Mouse (Mus musculus): Measurements from ENCODE around the gene Mrfap1. TPM values are rescaled to one million over a fixed set of nuclear protein-coding genes. Genes with fewer than 3 reads are reported as not detected.
"Not testable (repeated sequence)": the region's sequence is repeated elsewhere in the genome, so short reads cannot be mapped to it uniquely, and the experiment has no call there.

Gene Mrfap1
- polyA plus RNA-seq (2015; fragmentation: Nextera tagmentation; extraction: Ambion mirVana): 271 and 296 TPM in 2 replicates

DNA sequence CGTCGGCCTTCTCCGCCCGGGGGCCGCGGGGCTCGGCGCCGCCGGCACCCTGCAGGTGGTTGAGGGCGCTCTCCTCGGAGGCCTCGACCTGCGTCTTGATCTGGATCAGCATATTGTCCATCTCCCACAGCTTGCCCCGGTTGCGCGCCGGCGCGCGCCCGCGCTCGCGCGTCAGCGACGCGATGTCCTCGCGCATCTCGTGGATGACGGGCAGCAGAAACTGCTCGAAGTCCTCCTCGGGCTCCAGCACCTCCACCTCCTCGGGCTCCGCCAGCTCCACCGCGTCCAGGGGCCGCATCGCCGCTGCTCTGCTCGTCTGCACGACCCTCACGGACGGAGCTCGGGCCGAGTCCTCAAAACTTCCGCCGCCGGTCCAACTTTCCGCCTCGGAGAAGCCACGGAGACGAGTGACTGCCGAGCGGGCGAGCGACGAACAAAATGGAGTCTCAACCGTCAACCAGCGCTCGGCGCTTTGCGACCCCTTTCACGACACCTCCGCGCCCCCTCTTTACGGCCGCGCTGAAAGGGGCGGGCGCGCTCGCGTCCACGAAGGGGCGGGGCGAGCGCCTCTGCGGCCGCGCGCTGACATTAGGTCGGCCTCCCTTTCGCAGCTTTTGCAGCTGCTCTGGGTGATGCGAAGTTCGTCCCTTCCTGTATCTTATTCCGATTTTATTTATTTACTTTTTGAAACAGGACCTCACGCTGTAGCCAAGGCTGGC, at the start of gene Mrfap1:
Gene Mrfap1, minus strand, starts transcription at position 477 of the 719 bp plus-strand sequence.
- ATAC-seq: peak; percentile 85
- H3K36me3 ChIP-seq (ENCODE audit: control insufficient read depth, insufficient read depth, low read length); H3K4me1 ChIP-seq (ENCODE audit: control insufficient read depth, insufficient read depth, low read depth, low read length); H3K27me3 ChIP-seq (replicated peaks; ENCODE audit: control insufficient read depth, insufficient read depth, low read length); H3K9me3 ChIP-seq (ENCODE audit: control insufficient read depth, low read length): not testable (repeated sequence)
- H3K27ac ChIP-seq (ENCODE audit: low read depth, low read length): peak within 1 kb of the TSS; percentile 91
- H3K4me3 ChIP-seq (ENCODE audit: low read length): peak within 1 kb of the TSS; percentile 75
- peak within 1 kb of the TSS; percentile 59 for H3K4me2 ChIP-seq (ENCODE audit: low read length)
- under 1% methylated on average over 81 of the region's 90 CpGs for WGBS
- peak within 1 kb of the TSS; percentile 83 for H3K9ac ChIP-seq (ENCODE audit: low read depth, low read length)

DNA sequence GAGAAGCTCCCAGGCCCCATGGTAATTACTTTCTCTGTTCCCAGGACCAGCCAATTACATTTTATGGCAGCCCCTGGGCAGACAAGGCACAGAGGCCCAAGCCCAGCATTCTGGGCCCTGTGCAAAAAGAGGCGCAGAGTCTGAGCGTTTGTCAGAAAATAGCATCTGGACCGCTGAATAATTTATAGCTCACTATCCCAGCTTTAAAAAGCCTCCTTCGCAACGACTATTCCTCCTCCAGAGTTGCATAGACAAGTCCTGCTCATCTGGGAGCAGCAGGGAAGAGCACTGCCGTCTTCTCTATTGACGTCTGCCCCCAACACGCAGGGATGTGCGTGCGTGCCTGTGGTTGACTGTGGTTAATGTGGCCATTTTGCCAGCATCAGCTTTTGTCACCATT, 47.9 kb upstream of the Mrfap1 start:
- Histone ChIP-seq H3K9me3 (ENCODE audit: control insufficient read depth, low read length) (no peaks in the 10 kb centered on the region), H3K4me3 (ENCODE audit: low read length) (no peak overlapping the region), H3K27me3 (replicated peaks; ENCODE audit: control insufficient read depth, insufficient read depth, low read length) (no peaks in the 10 kb centered on the region), H3K4me2 (ENCODE audit: low read length) (no peak overlapping the region), H3K4me1 (ENCODE audit: control insufficient read depth, insufficient read depth, low read depth, low read length) (no peaks in the 10 kb centered on the region; the same call in 1 of the 2 replicates), H3K9ac (ENCODE audit: low read depth, low read length) (no peak overlapping the region), H3K27ac (ENCODE audit: low read depth, low read length) (no peak overlapping the region), H3K36me3 (ENCODE audit: control insufficient read depth, insufficient read depth, low read length) (no peaks in the 10 kb centered on the region)
- peak; percentile 44 for ATAC-seq
- WGBS: 57% methylated on average over 10 of the region's 10 CpGs

DNA sequence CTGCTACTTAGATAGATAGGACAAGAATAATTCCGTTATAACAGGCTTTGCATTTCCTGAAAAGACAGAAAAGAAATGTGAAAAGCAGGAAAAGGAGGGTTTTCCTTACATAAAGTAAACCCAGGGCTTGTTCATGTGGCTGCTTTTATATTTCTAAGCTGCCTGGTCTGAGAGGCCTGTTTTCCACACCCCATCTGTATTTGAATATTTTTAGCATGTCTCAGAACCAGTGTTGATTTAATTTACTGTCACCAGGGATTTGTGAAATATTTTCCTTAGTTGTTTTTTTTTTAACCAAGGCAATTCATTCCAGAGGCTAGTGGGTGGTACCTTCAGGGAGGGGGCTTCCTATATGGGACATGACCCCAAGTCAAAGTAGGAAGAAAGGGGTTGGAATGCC, 45.1 kb upstream of the Mrfap1 start:
- Histone ChIP-seq H3K9ac (ENCODE audit: low read depth, low read length) (no peak overlapping the region), H3K36me3 (ENCODE audit: control insufficient read depth, insufficient read depth, low read length) (no peaks in the 10 kb centered on the region), H3K27ac (ENCODE audit: low read depth, low read length) (no peak overlapping the region), H3K4me1 (ENCODE audit: control insufficient read depth, insufficient read depth, low read depth, low read length) (no peaks in the 10 kb centered on the region; the same call in 1 of the 2 replicates), H3K4me2 (ENCODE audit: low read length) (no peak overlapping the region), H3K27me3 (replicated peaks; ENCODE audit: control insufficient read depth, insufficient read depth, low read length) (no peaks in the 10 kb centered on the region), H3K9me3 (ENCODE audit: control insufficient read depth, low read length) (no peaks in the 10 kb centered on the region), H3K4me3 (ENCODE audit: low read length) (no peak overlapping the region)
- ATAC-seq: no peak
- 65% methylated on average over 1 of the region's 1 CpGs for WGBS

DNA sequence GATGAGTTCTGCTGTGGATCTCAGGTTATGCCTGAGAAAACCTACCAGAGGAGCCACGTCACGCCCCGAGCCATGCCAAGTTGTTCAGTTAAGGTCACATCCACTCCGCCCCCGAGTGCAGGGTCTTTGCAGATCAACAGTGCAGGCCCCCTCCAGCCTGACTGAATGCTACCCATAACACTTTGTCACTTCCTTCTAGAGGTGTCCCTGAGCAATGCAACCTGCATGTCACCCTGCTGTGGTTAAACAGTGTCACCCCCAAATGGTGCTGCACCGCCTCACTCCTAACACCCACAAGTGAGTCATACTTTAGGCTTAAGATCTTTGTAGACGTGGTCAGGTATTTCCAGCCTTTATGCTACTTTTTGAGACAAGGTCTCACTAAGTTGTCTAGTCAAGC, 43.5 kb upstream of the Mrfap1 start:
- no peak overlapping the region for H3K27ac ChIP-seq (ENCODE audit: low read depth, low read length)
- H3K9me3 ChIP-seq (ENCODE audit: control insufficient read depth, low read length): no peaks in the 10 kb centered on the region
- H3K36me3 ChIP-seq (ENCODE audit: control insufficient read depth, insufficient read depth, low read length): no peaks in the 10 kb centered on the region
- H3K4me1 ChIP-seq (ENCODE audit: control insufficient read depth, insufficient read depth, low read depth, low read length): no peaks in the 10 kb centered on the region; the same call in 1 of the 2 replicates
- no peak overlapping the region for H3K9ac ChIP-seq (ENCODE audit: low read depth, low read length)
- ATAC-seq: no peak
- H3K4me2 ChIP-seq (ENCODE audit: low read length): no peak overlapping the region
- H3K4me3 ChIP-seq (ENCODE audit: low read length): no peak overlapping the region
- WGBS: 86% methylated on average over 7 of the region's 7 CpGs
- H3K27me3 ChIP-seq (replicated peaks; ENCODE audit: control insufficient read depth, insufficient read depth, low read length): no peaks in the 10 kb centered on the region

DNA sequence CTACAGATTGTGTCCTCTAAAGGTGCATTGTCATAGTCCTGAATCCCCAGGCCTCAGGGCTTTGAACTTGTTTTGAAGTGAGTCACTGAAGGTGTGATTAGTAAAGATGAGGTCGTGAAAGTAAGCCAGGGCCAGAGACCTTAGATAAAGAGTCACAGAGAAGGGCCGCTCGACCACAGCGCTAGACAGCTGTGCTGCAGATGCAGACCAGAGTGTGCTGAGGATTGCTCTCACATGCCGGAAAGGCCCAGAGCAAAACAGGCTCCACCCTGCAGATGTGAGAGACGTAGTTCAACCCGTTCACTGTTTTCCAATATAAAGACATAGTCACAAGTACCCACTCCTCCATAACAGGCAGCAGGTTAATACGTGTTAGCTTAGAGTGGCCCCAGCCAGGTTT, 43.0 kb upstream of the Mrfap1 start:
- Histone ChIP-seq H3K27me3 (replicated peaks; ENCODE audit: control insufficient read depth, insufficient read depth, low read length) (no peaks in the 10 kb centered on the region), H3K9me3 (ENCODE audit: control insufficient read depth, low read length) (no peaks in the 10 kb centered on the region), H3K4me2 (ENCODE audit: low read length) (no peak overlapping the region), H3K4me3 (ENCODE audit: low read length) (no peak overlapping the region), H3K9ac (ENCODE audit: low read depth, low read length) (no peak overlapping the region), H3K27ac (ENCODE audit: low read depth, low read length) (no peak overlapping the region), H3K36me3 (ENCODE audit: control insufficient read depth, insufficient read depth, low read length) (no peaks in the 10 kb centered on the region), H3K4me1 (ENCODE audit: control insufficient read depth, insufficient read depth, low read depth, low read length) (no peaks in the 10 kb centered on the region; the same call in 1 of the 2 replicates)
- no peak for ATAC-seq
- WGBS: 84% methylated on average over 8 of the region's 8 CpGs

DNA sequence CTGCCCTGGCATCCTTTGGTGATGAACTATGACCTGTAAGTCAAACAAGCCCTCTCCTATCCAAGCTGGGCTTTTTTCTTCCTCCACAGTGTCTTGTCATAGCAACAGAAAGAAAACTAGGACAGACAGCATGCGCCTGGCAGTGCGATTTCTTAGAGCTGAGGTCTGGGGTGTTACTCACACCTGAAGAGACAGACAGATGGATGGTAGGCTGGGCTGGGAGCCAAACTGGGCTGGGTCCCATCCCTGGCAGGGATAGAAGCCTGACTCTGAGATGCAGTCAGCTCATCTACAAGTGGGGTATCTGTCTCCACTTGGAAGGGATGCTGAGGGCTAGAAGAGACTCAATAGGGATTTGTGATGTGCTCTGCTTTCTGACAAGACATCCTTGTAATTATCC, 42.5 kb upstream of the Mrfap1 start:
- peak; percentile 50; the same call in 1 of the 2 replicates for ATAC-seq
- no peaks in the 10 kb centered on the region for H3K36me3 ChIP-seq (ENCODE audit: control insufficient read depth, insufficient read depth, low read length)
- no peak overlapping the region for H3K9ac ChIP-seq (ENCODE audit: low read depth, low read length)
- no peak overlapping the region for H3K27ac ChIP-seq (ENCODE audit: low read depth, low read length)
- no peak overlapping the region for H3K4me3 ChIP-seq (ENCODE audit: low read length)
- H3K4me2 ChIP-seq (ENCODE audit: low read length): no peak overlapping the region
- H3K9me3 ChIP-seq (ENCODE audit: control insufficient read depth, low read length): no peaks in the 10 kb centered on the region
- H3K4me1 ChIP-seq (ENCODE audit: control insufficient read depth, insufficient read depth, low read depth, low read length): no peaks in the 10 kb centered on the region
- H3K27me3 ChIP-seq (replicated peaks; ENCODE audit: control insufficient read depth, insufficient read depth, low read length): no peaks in the 10 kb centered on the region
- 63% methylated on average over 2 of the region's 2 CpGs for WGBS

DNA sequence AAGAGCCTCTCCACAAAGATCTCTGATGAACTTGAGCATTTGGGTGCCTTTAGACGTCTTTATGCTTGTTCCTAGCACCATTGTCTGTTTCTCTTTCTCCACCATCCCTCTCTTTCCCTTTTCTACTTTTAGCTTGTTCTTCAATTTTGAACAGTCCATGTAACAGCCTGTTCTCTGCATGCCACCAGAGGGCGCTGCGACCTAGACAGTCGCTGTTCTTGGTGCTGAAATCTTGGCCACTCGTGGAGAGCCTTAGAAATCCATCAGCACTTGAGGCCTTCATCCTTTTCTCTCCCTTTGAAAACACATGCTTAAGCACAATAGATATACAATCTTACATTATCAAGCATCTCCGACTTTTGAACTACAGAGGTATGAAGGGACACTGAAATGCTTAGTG, 39.4 kb upstream of the Mrfap1 start:
- Histone ChIP-seq H3K9ac (ENCODE audit: low read depth, low read length) (no peak overlapping the region), H3K4me1 (ENCODE audit: control insufficient read depth, insufficient read depth, low read depth, low read length) (peaks cover under 1% of the 10 kb centered on the region), H3K4me3 (ENCODE audit: low read length) (no peak overlapping the region), H3K4me2 (ENCODE audit: low read length) (no peak overlapping the region), H3K27ac (ENCODE audit: low read depth, low read length) (no peak overlapping the region), H3K9me3 (ENCODE audit: control insufficient read depth, low read length) (no peaks in the 10 kb centered on the region), H3K36me3 (ENCODE audit: control insufficient read depth, insufficient read depth, low read length) (no peaks in the 10 kb centered on the region), H3K27me3 (replicated peaks; ENCODE audit: control insufficient read depth, insufficient read depth, low read length) (no peaks in the 10 kb centered on the region)
- under 1% methylated on average over 6 of the region's 6 CpGs for WGBS
- ATAC-seq: peak; percentile 76

DNA sequence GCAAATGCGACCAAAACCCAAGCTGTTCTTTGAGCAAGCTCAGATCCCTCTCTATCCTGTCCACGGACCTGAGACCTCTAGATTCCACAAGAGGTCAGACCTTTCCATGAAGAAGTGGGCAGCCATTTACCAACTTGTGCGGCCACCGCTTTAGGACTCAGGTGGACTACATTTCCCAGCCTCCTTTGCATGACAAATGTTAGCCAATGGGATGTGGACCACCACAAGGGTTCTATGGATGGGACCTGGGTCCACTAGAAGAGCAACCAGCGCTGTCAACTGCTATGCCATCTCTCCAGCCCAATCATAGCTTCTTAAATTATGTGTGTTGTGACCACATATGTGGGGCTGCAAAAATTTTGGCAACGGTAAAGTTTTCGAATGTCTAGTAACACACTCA, 34.7 kb upstream of the Mrfap1 start:
- no peak overlapping the region for H3K4me3 ChIP-seq (ENCODE audit: low read length)
- no peak overlapping the region; the same call in 1 of the 2 replicates for H3K4me2 ChIP-seq (ENCODE audit: low read length)
- H3K36me3 ChIP-seq (ENCODE audit: control insufficient read depth, insufficient read depth, low read length): no peaks in the 10 kb centered on the region
- no peaks in the 10 kb centered on the region for H3K9me3 ChIP-seq (ENCODE audit: control insufficient read depth, low read length)
- H3K4me1 ChIP-seq (ENCODE audit: control insufficient read depth, insufficient read depth, low read depth, low read length): peaks cover 9% of the 10 kb centered on the region
- H3K27me3 ChIP-seq (replicated peaks; ENCODE audit: control insufficient read depth, insufficient read depth, low read length): no peaks in the 10 kb centered on the region
- H3K27ac ChIP-seq (ENCODE audit: low read depth, low read length): no peak overlapping the region
- H3K9ac ChIP-seq (ENCODE audit: low read depth, low read length): no peak overlapping the region
- WGBS: 68% methylated on average over 7 of the region's 7 CpGs
- ATAC-seq: peak; percentile 59; the same call in 1 of the 2 replicates

DNA sequence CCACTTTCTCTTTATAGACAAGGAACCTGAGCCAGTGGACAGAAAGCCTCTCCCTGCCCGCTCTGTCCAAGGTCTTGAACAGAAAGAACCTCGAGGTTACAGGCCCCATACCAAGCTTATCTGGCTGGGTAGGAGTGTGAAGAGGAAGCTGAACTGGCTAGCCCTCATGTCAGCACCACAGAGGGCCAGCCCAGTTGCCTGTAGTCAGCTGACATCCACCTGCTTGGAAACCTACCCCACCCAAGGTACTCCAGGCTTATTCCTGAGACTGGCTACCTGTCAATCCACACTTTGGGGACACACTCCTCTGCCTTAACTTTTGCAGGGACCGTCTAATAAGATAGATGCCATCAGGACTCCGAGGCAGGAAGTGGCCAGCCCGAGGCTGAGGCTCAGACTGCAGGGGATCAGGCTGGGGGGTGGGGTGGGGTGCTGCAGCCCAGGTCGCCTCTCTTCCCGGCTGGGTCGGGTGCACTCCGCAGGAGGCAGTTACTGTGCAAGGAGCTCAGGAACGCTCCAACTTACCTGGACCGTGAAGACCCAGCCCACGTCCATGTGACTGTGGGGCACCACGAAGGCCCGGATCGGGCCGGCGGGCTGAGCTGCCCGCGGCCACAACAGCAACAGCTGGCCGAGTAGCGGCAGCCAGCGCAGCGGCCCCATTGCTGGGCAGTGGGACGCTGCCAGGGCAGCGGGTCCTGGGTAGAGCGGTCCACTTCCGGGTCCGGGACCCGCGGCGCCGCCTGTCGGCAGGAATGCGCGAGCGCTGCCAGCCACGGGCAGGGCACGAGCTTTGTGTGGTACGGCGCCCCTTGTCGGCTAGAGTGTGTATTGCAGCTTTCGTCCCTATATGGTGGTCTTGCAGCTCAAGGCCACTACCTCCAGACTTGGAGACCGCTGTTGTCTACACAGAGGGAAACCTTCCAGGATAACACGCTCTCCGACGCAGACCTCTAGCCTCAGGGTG, 33.6 kb upstream of the Mrfap1 start, which contains the start of gene Man2b2:
Gene Man2b2, minus strand, starts transcription at position 741 of the 967 bp plus-strand sequence.
- H3K9ac ChIP-seq (ENCODE audit: low read depth, low read length): peak within 1 kb of the TSS; percentile 77
- H3K4me3 ChIP-seq (ENCODE audit: low read length): peak within 1 kb of the TSS; percentile 61
- no peaks in the 10 kb centered on the region for H3K27me3 ChIP-seq (replicated peaks; ENCODE audit: control insufficient read depth, insufficient read depth, low read length)
- peak within 1 kb of the TSS; percentile 48; the same call in 1 of the 2 replicates for H3K27ac ChIP-seq (ENCODE audit: low read depth, low read length)
- peak within 1 kb of the TSS; percentile 84 for H3K4me2 ChIP-seq (ENCODE audit: low read length)
- H3K4me1 ChIP-seq (ENCODE audit: control insufficient read depth, insufficient read depth, low read depth, low read length): peaks cover 9% of the 10 kb centered on the region
- H3K36me3 ChIP-seq (ENCODE audit: control insufficient read depth, insufficient read depth, low read length): no peaks in the 10 kb centered on the region
- H3K9me3 ChIP-seq (ENCODE audit: control insufficient read depth, low read length): no peaks in the 10 kb centered on the region
- ATAC-seq: peak; percentile 88
- WGBS: 4% methylated on average over 41 of the region's 46 CpGs

Data from hindbrain, embryonic 16.5 days (tissue).